Mouse (Mus musculus): ENCODE measurements around the gene Cdk17.
"Not testable (repeated sequence)": the region's sequence is repeated elsewhere in the genome, so short reads cannot be mapped to it uniquely, and the experiment has no call there.

Cdk17 gene

GRCm38 (mm10) chr10:93142600-93143284 is 17.9 kb upstream of the Cdk17 start:
- no peak for DNase-seq (ENCODE audit: low spot score in 2 of 2)

- DNase-seq (ENCODE audit: low spot score in 2 of 2) = no peak
These were observed 17.2 kb upstream of the Cdk17 start for GRCm38 (mm10) chr10:93143285-93143985.

- no peak for DNase-seq (ENCODE audit: low spot score in 2 of 2)
These were observed 16.7 kb upstream of the Cdk17 start for GRCm38 (mm10) chr10:93143986-93144314.

GRCm38 (mm10) chr10:93144579-93144978 is 16.1 kb upstream of the Cdk17 start:
- no peak for DNase-seq (ENCODE audit: low spot score in 2 of 2)

GRCm38 (mm10) chr10:93145088-93145487 is 15.6 kb upstream of the Cdk17 start:
- DNase-seq (ENCODE audit: low spot score in 2 of 2) = peak; percentile 59 to 62

GRCm38 (mm10) chr10:93146601-93147000 is 14.1 kb upstream of the Cdk17 start:
- DNase-seq (ENCODE audit: low spot score in 2 of 2) = no peak

GRCm38 (mm10) chr10:93147691-93148090 is 13.0 kb upstream of the Cdk17 start:
- DNase-seq (ENCODE audit: low spot score in 2 of 2) = no peak

- DNase-seq (ENCODE audit: low spot score in 2 of 2) = no peak
These were observed 11.1 kb upstream of the Cdk17 start for GRCm38 (mm10) chr10:93149597-93149996.

- DNase-seq (ENCODE audit: low spot score in 2 of 2) = no peak
These were observed 8.9 kb upstream of the Cdk17 start for GRCm38 (mm10) chr10:93151775-93152174.

- no peak for DNase-seq (ENCODE audit: low spot score in 2 of 2)
These were observed 8.0 kb upstream of the Cdk17 start for GRCm38 (mm10) chr10:93152698-93153097.

GRCm38 (mm10) chr10:93153404-93153803 is 7.3 kb upstream of the Cdk17 start:
- DNase-seq (ENCODE audit: low spot score in 2 of 2) = not testable (repeated sequence)

- no peak for DNase-seq (ENCODE audit: low spot score in 2 of 2)
These were observed 801 bp upstream of the Cdk17 start for GRCm38 (mm10) chr10:93159651-93160496.

- DNase-seq (ENCODE audit: low spot score in 2 of 2) = peak; percentile 72 to 76
These were observed 223 bp upstream of the Cdk17 start for GRCm38 (mm10) chr10:93160497-93160806.

- DNase-seq (ENCODE audit: low spot score in 2 of 2) = peak; percentile 48 to 57
These were observed 1.0 kb downstream of the Cdk17 start for GRCm38 (mm10) chr10:93161511-93162275.

- no peak for DNase-seq (ENCODE audit: low spot score in 2 of 2)
These were observed 1.7 kb downstream of the Cdk17 start for GRCm38 (mm10) chr10:93162276-93162971.

GRCm38 (mm10) chr10:93162972-93163660 is 2.4 kb downstream of the Cdk17 start:
- no peak for DNase-seq (ENCODE audit: low spot score in 2 of 2)

GRCm38 (mm10) chr10:93163711-93164488 is 3.2 kb downstream of the Cdk17 start:
- DNase-seq (ENCODE audit: low spot score in 2 of 2) = no peak

GRCm38 (mm10) chr10:93165416-93166381 is 5.0 kb downstream of the Cdk17 start:
- DNase-seq (ENCODE audit: low spot score in 2 of 2) = no peak

- no peak for DNase-seq (ENCODE audit: low spot score in 2 of 2)
These were observed 5.7 kb downstream of the Cdk17 start for GRCm38 (mm10) chr10:93166382-93166769.

Measured in right cerebral cortex, adult 2 months (tissue).